Mouse (Mus musculus): ENCODE measurements around the gene Mst1.

The Mst1 gene

DNA sequence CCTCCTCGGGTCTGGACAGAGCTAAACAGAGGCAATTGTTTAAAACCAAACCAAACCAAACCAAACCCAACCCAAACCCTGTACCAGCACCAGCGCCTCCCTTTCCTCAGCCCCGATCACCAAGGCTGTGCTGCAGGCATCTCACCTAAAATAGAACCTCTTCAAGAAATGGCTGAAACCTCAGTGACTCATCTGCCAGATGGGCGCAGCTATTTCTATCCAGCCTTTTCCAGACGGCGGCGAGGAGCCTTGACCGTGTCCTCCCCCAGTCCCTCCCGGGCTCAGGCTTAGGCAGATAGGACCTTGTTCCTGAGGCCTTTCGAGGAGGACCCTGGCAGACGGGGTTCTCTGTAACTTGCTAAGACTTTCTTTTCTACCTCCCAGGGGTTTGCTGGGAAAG lies 48.0 kb downstream of the Mst1 start:
- TF ChIP-seq GATA4 (IDR thresholded peaks at IDR 0.05; ENCODE audit: insufficient replicate concordance, low read length) = no peak

DNA sequence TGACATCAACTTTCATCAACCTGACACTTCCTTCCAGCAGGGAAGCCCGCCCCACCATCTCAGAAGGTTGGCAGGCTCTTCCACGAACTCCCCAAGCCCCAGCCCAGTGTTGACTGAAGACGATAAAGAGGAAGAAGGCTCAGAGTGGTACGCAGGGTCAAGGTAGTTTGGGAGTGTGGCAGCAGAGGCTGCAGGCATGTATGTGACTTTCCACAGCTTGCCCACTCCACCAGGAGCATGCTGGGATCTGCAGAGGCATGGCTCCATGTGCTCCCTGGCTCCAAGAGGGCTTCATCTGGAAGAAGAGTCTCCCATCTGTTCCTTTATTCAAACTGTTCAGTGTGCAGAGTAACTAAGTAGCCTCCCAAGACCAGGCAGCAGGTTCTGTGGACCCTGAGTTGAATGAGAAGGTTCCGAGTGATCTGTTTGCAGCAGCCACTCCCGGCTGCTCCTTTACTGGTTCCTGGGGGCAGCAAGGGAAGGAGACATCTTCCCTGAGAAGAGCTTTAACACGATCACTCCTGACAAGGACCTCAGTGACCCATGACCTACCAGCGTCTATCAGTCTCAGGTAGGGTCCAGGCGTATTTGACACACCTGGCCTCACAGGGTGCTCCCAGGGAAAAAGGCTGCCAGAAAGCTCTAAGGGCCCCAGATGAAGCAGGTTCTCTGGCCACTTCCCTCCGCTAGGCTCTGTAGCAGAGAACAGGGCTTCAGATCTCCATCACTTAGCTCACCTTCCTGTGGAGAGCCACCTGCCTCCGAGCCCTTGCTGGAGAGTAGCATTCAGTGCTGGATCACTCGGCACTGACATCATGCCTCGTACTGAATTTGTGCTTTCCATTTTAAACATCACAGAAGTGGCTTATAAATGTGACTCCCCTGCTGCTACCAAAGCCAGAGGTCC lies 49.1 kb downstream of the Mst1 start:
- TF ChIP-seq GATA4 (IDR thresholded peaks at IDR 0.05; ENCODE audit: insufficient replicate concordance, low read length) = no peak

DNA sequence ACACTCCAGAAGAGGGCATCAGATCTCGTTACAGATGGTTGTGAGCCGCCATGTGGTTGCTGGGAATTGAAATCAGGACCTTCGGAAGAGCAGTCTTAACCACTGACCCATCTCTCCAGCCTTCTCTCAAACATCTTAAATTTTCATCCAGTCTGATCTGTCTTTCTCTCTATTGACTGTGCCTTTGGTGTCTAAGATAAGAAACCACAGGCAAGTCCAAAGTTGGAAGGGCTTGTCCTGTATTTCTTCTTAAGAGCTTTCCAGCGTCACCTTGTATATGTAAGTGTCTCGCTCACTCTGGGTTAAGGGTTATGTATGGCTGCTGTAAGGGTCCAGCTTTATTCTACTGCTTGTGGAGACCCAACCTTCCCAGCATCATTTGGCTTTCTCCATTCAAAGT lies 51.3 kb downstream of the Mst1 start:
- TF ChIP-seq GATA4 (IDR thresholded peaks at IDR 0.05; ENCODE audit: insufficient replicate concordance, low read length) = no peak

DNA sequence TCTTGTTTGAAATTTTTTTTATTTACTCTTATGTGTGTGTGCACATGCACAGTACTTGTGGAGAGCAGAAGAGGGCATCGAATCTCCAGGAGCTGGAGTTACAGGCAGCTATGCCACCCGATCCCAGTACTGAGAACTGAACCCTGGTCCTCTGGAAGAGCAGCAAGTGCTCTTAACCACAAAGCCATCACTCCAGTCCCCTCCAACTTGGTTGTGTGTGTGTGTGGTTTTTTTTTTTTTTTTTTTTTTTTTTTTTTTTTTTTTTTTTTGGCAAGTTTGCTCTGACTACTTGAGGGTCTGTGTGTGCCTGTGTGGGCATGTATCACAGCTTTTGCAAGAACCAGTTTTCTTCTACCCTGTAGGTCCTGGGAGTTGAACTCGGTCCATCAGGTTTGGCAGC lies 52.1 kb downstream of the Mst1 start:
- no peak for TF ChIP-seq GATA4 (IDR thresholded peaks at IDR 0.05; ENCODE audit: insufficient replicate concordance, low read length)

DNA sequence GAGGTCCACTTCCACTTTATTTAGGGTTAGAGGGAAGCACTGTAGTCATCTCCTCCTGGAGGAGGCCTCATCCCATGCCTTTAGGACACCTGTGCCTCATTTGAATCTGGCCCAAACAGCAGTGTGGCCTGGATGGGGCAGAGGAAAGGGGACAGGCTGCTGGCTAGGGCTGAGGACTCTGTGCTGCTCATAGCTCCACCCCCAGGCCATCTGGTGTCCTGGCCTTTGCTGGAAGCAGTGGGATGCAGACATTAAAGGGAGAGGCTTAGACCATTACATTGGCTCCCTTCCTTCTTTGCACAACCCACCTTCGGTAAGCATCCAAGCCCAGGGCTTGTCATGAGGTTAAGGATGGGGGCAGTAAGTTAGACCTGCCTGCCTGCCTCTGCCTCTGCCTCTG lies 53.2 kb downstream of the Mst1 start:
- TF ChIP-seq GATA4 (IDR thresholded peaks at IDR 0.05; ENCODE audit: insufficient replicate concordance, low read length) = no peak
